Mouse (Mus musculus): ENCODE measurements around the gene Fam241b.
"Not testable (repeated sequence)": the region's sequence is repeated elsewhere in the genome, so short reads cannot be mapped to it uniquely, and the experiment has no call there.

The Fam241b gene

DNA sequence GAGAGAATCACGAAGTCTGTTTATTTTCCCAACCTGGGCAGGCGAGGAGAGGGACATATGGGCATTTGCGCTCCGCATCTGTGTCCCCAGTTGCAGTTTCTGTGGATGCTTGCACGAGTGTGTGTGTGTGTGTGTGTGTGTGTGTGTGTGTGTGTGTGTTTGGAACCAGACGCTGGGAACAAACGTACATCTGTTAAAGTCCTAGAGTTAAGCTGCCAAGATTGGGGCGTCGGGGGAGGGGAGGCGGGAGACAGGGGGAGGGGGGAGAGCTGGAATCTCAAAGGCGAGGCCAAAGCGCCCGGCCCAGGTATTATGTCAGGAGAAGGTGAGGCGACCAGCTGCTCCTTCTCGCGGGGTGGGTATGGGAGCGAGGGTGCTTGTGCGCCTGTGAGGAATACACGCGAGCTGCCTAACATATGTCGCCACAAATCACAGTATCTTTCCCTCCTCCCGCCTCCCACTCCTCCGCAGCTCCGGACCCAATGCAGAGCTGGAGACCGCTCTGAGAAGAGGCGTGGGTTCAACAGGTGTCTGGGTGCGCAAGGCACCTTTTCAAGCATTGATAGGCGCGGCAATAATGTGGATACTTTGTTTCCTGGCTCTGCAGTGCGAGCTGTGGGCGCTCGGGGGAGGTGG, 15.3 kb downstream of the Fam241b start:
- DNase-seq = no peak

DNA sequence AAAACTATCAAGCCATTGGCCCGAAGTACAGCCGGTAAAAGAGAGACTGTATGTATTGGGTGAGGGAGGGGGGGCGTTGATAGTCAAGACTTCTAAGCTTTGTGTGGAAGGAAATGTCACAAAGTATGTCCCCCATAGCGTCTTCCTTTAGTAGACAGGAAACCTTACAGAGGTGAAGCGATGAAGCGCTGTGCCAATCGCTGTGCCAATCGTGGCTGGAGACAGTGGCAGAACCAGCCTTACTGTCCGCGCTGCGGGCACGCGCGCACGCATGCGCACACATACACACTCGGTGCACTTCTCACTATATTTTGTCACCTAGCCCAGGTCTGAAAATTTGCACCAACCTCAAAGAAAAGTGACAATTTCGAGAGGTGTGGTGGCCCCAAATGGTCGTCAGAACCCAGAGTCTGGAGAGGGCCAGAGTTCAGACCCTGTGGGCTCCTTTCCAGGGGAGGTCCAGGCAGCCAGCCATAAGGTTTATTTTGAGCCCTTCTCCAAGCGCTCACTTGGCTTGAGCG, 15.9 kb downstream of the Fam241b start:
- DNase-seq = no peak

DNA sequence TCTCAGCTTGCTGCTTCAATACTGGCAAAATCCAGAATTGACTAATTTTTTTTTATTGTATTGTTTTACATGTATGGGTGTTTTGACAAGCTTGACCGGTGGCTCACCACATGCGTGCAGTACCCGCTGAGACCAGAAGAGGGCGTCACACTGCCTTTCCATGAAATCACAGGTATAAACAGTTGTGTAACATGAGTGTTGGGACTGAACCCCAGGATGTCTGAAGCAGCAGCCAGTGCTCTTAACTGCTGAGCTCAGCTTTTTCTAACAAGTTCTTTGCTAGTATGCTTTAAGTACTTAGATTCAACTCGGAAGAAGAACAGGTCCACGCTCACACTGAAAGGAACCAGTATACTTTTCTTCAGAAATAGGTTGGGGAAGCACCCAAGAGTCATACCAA, 16.6 kb downstream of the Fam241b start:
- DNase-seq = no peak

DNA sequence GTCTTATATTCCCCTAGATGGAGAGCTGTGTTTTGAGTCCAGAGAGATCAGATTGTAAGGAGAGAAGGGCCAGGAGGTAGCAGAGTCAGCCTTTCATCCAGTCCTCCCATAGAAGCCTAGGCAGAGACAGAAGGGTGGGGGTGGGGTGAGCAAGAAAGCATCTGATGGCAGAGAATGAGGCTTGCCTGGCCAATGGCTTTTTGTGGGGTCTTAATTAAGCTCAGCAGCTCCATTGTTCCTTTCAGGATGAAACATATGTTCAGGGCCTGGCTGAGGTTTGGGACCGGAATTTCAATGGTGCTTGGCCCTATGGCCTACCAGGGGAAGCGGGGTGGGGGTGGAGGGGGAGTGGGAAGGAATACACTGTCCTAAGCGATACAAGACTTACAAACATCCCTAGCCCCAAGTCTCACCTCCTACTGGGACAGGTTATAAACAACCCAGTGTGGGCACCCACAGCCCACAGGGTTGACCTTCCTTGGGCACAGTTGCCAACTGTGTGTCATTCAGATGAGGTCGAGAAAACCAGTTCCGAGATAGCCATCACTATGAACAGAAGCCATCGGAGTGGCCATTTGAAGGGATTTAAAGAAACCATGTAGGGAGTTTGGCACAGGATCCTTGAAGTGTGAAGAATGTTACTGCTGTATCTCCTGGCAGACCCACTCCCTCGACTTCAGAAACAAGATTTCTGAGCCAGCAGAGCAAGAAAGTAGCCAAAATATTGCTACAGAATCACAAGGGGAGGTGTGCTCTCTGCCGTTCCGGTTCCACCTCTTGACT, 29.7 kb downstream of the Fam241b start:
- no peak for DNase-seq

DNA sequence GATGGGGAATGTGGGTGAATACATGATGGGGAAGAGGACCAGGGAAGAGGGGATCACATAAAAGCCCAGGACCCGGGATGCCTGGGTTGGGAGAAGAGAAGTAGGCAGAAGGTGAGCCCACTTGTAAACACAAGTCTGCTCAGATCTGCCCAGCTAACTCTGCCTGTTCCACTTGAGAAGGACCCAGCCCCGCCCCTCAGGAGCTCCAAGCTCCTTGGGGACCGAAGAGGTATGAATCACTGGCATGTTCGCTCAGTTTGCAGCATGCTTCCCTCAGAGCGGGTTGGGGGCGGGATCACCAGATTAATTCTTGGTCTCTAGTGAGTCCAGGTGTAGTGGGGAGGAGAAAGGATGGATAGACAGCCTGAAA, 32.5 kb downstream of the Fam241b start:
- DNase-seq = peak; percentile 14

DNA sequence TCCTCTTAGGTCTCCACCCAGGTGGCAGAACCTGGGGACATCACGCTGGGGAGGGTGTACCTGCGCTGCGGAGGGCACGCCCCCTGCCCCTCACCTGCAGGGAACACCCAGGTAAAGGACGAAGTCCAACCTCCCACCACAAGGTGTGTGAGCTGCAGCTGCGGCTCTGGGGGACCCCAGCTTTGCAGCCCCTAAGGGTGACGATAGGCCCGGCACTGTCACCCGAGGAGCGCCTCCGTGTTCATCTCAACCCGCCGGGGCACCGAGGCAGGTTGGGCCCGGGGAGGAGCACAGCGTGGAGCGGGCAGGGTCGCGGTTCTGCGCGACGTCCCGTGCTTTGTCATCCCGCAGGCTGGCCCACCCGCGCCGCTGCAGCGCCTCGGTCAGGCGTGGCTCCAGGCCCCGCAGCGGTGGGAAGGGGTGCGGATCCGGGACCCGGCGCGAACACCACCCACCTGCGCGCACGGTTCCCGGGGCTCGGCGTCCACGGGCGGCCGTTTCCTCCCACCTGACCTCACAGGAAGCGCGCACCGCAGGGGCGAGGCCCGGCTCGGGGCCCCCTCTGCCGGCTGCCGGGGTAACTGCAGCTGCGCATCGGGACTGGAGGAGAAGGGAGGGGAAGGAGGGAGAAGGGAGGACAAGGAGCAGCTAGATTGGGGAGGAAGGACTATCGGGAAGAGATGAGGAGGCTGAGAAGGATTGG, 33.1 kb downstream of the Fam241b start:
- DNase-seq = peak; percentile 88

DNA sequence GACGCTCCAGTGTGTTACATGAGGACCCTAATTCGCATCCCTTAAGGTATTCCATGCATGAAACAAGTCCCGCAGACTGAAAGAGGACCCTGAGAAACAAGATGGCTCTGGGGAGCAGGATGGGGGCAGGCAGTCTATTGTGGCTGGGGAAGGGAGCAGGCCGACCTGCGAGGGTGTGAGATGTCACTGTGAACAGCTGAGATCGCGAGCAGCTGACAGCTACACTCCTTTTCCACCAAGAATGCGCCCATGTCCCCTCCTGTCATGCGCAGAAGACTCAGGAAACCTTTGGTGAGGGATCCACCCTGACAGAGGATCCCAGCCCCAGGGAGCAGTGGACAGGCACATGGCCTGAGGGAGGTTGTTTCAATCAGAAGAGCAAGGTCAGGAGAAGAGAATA, 36.7 kb downstream of the Fam241b start:
- DNase-seq = no peak

DNA sequence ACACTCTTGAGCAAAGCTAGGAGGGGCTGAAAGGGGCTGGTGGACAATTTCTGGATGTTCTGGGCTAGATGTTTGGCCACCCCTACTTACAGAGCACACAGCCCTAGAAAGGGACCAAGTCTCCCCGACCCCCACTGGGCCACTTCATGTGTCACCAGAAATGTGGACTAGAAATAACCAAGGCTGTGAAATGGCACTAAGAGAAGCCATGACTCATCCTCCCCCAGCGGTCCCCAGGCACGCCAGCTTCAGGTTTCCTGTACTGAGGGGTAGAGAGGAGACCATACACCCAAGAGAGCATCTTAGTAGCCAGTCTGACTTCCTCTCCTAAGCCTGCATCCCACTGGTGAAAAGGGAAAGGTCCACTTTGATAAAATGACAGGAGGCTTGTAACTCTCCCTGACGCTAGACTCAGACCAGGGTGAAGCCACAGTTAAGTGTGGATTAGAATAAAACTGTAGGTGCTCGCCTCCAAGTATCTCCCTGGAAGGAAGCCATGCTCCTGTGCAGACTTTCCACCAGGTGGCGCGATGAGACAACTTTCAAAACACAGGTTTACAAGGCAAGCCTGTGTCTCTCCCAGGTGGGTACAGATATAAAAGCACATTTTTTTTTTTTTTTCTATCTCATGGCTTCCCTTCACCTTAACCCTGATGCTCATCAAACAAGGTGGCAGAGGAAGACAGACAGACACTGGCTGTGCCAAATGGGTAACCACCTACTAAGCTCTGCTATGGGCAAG, 38.7 kb downstream of the Fam241b start:
- peak; percentile 65 for DNase-seq

DNA sequence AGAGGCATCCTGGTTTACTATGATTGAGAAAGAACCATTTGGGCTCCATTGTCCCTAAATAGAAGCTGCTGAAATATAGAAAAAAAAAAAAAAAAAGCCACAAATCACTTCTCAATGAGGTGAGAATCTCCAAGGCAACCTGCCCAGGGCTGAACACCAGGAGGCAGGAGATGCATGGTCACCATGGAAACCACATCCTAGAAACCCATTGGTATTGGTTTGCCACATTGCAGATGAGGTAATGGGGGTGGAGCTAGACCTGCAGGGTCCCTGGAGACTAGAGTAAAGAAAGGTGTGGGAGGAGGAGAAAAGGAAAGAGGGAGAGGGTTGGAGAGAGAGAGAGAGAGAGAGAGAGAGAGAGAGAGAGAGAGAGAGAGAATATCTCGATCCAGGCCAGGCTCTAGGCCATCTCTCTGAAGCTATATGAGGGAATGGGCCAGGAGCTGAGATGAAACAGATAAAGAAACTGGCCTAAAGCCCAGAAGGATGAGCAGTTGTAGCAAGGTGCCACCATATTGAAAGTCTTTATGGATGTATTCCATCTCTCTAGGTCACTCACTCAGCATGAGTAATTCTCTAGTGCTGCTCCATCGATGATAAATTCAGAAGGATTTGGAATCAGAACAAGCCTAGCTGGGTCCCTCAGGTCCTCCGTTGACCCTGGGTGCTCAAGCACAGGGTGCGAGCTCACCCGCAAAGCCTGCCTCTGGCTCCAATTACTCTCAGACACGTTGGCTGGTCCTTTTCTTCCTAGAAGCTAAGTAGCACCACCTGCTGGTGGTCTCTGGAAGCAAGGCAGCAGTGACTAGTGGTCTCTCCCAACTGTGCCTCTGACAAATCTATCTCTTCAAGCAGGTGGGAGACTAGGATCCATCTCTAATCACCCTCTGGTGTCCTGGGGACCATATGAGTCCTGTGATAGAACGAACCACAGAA, 41.9 kb downstream of the Fam241b start:
- DNase-seq = peak; percentile 68

DNA sequence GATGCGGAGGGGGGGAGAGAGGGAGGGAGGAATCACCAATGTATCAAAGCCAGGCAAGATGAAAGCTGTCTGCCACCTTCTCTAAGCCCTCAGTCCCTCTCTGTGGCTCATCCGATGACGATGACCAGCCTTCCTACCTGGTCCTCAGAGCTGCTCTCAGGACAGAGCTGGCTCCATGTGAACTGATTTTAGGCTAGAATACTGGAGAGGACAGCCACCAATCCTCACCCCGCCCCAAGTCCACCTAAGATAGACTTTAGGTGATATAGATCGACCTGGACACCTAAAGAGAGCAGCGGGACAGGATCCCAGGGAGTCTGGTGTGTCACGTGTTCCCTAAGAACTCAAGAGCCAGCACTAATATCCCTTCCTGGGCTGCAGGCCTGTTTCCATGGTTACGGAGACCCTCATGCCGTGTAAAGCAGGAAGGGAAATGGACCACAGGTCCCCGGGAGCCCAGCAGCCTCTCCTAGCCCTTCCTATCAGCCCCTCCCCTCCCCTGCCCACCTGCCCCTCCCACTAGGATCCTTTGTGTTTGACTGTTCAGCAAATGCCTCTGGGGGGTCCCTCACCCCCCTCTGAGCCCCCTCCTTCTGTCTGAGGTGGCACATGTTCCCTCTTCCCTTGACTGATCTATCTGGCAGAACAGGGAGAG, 43.8 kb downstream of the Fam241b start:
- no peak for DNase-seq

DNA sequence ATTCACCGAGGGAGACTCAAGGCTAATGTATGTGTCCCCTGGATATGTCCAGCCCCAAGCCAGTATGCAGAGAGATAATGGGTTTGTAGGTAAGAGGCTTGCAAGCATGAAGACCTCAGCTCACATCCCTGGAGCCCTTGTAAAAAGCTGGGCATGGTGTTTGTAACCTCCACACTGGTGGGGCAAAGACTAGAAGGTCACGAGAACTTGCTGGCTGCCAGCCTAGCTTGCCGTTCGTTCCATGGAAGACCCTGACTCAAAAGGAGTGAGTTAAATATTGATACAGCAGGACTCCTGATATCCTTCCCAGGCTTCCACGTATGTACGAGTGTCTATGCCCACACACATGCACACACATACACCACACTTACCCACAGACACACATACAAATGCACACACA, 49.3 kb downstream of the Fam241b start:
- no peak for DNase-seq

DNA sequence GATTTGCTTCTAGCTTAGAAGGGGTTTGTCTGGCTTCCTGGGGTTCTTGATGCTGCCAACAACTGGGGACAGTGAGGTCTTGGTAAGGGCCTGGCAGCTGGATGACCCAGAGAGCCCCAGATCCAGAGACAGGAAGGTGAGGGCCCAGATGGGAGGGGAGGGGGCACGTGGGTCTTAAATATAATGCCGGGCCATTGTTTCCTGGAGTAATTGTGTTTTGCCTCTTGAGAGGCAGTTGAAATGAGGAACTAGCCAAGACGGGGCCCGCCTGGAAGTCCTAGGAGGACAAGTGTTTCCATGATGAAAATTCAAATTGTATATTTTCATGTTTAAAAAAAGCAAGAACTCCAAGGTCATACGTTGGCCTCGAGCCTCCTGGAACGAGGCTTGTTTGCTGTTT, 49.8 kb downstream of the Fam241b start:
- DNase-seq = no peak

DNA sequence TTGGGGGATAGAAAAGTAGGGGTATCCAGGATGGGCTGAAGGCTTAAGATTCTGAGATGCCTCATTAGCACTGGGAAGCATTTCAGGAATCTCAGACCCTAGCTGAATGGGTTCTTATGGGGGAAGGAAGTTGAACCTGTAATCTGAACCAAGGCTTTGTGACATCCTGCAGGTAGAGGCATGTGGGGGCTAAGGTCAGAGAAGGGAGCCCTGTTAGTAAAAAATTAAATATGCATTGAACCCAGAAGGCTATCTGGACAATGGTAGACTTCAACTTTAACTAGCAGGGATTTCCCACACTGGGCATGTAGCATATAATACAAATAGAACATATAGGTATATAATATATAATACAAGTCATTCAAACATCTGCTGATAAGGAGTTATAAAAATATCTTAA, 54.2 kb downstream of the Fam241b start:
- DNase-seq = no peak

DNA sequence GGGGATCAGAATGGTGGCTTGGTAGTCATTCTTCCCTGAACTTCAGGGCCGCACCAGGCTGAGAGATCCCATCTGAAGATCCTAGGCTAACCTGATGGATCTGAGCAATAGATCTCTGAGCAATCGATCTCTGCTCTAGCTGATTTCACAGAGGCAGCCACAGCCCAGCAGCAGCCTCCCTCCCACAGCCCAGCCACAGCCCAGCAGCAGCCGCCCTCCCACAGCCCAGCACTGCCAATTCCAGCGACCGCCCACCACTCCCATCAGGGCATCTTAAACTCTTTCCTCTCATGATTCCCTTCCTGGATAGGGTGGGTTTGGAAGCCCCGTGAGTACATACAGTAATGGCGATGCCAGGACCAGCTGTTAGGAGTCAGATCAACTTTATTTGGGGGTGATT, 54.6 kb downstream of the Fam241b start:
- DNase-seq = no peak

DNA sequence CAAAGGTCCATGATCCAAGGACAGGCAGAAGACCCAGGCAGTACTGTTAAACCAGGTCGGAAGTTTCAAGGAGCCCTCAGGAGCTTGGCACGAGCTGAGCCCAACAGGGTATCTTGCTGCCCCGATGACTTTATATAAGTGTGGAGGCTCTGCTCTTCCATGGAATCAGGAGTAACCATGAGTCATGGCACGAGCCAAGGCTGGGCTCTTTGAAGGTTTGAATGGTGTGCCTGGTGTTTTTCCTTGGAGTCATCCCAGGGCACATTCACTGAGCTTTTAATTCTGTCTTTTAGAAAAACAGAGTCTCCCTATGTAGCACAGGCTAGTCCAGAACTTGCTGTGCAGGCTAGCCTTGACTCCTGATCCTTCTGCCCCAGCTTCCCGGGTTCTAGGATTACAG, 55.3 kb downstream of the Fam241b start:
- DNase-seq = no peak

DNA sequence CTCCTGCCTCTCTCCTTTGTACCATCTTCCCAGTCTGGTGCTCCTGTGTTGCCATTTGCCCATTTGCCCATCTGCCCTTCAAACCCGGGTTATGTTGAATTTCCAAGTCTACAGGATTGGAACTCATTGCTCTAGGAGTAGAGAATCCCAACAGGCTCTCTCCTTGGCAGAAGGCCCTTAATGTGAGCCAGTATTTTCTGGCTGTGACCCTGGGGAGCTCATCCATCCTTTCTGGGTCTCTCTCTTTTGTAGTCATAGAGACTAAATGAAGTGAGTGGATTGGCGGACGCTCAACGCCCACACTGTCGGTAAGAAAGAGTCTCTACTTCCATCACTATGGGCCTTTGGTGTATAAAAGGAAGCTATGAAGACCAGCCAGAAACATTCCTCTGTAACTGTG, 56.9 kb downstream of the Fam241b start:
- no peak for DNase-seq

DNA sequence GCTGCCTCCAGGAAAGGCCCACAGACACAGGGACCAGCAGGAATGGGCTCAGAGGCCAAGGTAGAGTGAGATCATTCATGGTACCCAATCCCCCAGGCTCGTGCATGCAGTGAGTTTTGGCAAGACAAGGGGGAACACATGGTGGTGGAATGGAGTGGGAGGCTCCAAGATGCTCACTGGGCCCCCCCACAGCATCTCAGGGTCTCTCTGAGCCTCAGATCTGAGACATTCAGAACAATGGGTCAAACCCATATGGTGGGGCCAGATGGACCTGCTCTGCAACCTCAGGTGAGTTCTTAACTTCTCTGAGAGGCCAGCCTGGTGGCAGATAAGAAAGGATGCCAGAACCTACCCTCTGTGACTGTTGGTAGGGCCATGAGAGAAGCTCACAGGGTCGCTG, 57.7 kb downstream of the Fam241b start:
- DNase-seq = no peak

DNA sequence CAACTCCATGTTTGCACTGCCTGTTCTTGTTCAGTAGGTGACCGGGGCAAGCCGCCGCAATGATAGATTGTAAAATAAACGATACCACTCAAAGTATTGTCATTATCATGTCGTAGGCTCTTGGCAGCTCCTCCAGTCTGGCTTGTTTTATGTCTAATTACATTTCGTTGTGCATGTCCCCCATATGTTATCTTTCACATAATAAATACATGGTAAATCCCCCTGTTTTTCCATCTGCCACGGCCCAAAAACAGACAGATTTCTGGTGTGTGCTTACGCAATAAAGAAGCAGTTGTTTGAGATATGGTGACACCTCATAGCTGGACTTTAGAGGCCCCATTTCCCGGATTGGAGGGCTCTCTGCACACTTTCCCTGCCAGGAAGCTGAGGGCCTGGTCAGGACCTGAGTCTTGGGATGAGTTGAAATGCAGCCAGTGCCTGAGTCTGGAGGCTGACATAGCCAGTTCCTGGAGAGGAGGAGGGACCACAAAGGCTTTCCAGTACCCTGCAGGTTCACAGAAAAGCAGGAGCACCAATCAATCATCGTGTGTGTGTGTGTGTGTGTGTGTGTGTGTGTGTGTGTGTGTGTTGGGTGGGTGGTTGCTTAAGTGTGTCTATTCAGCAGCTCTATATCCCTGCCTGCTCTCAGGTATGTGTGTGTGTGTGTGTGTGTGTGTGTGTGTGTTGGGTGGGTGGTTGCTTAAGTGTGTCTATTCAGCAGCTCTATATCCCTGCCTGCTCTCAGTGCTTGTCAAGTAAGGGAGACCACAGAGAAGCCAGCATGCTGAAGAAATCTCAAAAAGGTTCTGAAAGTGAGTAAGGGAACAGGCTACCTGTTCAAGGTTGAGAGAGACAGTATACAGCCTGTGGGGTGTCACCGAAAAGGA, 67.2 kb downstream of the Fam241b start:
- DNase-seq = no peak

DNA sequence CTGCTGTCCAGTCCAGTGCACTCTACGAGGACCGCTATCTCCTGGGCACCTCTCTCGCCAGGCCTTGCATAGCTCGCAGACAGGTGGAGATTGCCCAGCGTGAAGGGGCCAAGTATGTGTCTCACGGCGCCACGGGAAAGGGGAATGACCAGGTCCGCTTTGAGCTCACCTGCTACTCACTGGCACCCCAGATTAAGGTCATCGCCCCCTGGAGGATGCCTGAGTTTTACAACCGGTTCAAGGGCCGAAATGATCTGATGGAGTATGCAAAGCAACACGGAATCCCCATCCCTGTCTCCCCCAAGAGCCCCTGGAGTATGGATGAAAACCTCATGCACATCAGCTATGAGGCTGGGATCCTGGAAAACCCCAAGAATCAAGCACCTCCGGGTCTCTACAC, 72.4 kb downstream of the Fam241b start:
- not testable (repeated sequence) for DNase-seq

DNA sequence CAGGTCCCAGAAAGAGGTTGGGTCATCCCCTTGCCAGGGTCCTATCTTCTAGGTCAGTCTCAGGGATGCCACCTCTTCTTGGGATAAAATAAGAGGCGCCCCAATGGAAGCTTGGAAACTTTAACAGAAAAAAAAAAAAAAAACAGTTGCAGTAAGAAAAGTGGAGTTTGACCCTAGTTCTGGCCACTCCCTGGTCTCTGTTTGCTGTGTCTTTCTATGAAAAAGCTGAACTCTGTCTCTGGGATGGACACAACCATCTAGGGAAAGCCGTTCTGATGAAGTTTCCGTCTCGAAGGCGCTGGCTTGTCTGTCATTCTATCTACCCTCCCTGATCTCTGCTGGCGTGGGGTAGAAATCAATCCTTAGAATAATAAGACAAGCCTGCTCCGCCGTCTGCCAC, 73.1 kb downstream of the Fam241b start:
- no peak for DNase-seq

DNA sequence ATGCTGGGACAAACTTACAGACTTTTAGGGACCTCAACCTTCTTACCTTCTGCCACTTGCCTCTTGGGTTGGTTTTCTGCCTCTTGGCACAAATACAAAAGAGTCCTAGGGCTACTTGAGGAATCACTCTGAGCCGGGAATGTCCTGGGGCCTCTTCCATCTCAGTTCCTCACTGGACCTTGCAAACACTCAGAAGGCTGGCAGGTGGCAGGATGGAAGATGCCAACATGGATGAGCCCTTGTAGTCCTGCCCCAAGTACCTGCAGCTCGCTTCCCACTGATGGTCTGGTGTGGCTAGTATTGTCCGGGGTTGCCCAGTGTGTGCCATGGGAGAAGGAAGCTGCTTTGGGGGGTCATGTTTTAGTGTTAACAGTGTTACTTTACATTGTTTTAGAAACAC, 73.8 kb downstream of the Fam241b start:
- no peak for DNase-seq
